Mouse (Mus musculus) left cerebral cortex, adult 2 months (tissue): ENCODE results near the gene Lgsn. TPM values are rescaled to one million over a fixed set of nuclear protein-coding genes. Genes with fewer than 3 reads are reported as not detected.

Source experiments
- DNase-seq, 2 experiments: peaks; one replicate each; pipeline ENCODE4 v3.0.0; 2021 to 2022; ENCODE audit warnings: low spot score in 2 of 2, mixed read lengths in 1 of 2; ENCODE audit errors: extremely low spot score in 1 of 2
- H3K27ac ChIP-seq: fragments of 200-600 bp; 2 replicates; pipeline ENCODE4 v1.8.1; 2022
- H3K4me3 ChIP-seq: fragments of 200-600 bp; 2 replicates; pipeline ENCODE4 v1.8.1; 2022
- CTCF ChIP-seq: fragments of 200-600 bp; IDR thresholded peaks from 2 replicates; pipeline ENCODE4 v1.8.1; 2022; ENCODE audit warnings: antibody characterized with exemption, mild to moderate bottlenecking, moderate library complexity
- intact Hi-C: fragments of 180-260 bp; cut with DNase I; formaldehyde crosslinking; loops from one replicate; pipeline ENCODE4 v1.15.1; 2025
- total RNA-seq, 2 experiments: library from RNA; stranded (reverse); gene quantifications; 2 replicates each; pipeline ENCODE4 v1.2.3; 2021

Gene Lgsn
- total RNA-seq, 2 experiments from 2014 or later, result not detected

DNA sequence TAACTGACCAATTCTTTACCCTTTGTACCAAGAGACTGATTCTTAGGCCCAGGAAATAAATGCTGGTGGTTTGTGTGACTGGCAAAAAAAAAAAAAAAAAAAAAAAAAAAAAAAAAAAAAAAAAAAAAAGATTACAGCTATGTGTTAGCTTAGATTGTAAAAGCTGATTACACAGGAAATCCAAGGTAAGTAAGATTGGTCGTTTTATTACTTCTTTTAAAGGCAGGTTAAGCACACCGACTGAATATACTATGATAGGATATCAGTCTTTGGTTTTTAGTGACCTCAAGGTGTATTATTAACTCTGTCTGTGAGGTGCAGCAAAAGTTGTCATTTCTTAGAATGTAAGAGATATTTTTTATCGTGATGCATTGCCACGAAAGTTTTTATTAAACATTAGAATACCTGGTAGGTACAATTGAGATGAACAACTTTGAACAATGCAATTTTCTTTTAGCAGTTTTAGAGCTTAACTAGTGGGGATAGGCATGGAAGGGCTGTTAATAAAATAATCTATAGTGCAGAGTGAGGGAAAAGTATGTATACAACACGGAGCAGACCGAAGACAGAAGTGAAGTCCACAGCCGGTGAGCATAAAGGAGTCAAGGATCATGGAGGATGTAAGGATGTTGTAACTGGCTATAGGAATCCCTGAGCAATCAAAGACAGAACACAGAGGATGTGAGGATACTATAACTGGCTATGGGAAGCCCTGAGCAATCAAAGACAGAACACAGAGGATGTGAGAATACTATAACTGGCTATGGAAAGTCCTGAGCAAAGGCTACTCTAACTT is 10.7 kb upstream of the Lgsn start:
- TF ChIP-seq CTCF, result no peak
- DNase-seq, result no peak
- H3K27ac ChIP-seq, result no peak overlapping the region
- intact Hi-C loops, result no loop called here
- no peak overlapping the region for H3K4me3 ChIP-seq

DNA sequence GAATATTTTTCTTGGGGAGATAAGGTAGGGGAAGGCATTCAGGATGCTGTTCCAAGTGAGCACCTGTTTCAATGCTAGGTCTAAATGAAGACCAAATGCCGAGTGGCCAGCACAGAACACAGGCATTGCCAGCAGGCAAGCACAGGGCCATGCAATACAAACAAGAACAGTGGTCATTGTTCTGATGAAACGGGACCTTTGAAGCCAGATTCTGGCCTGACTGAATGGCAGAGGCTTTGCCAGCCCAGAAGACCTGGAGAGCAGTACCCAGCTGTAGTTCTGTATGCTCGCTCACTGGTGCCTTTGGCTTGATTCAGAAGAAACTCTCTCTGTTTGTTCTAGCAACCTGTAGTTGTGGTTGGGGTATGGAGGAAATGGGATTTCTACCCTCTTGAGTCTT is 800 bp upstream of the Lgsn start:
- TF ChIP-seq CTCF, result no peak
- H3K27ac ChIP-seq, result no peak overlapping the region
- H3K4me3 ChIP-seq, result no peak overlapping the region
- DNase-seq, result no peak
- intact Hi-C loops, result no loop called here

DNA sequence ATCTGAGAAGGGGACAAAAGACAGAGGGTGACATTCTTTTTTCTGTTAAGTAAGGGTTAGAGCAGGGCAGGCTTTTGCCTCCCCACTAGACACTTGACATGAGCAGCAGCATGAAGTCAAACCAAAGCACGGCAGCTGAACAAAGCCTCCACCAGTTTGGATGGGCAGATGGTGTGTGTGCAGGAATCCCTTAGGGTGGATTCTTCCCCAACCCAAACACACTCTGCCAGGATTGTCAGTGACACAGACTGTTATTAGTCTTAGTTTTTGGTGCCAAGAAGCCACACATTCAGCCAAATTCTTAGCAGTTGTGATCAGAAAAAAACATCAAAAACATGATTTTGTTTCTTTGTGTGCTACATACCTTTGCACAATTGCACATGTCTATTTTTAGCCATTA is 2.1 kb downstream of the Lgsn start:
- intact Hi-C loops, result no loop called here
- DNase-seq, result no peak

GRCm38 (mm10) chr1:31190237-31190866 is 14.2 kb downstream of the Lgsn start:
- no peak for DNase-seq
- no peak for TF ChIP-seq CTCF
- no peak overlapping the region for H3K4me3 ChIP-seq
- no peak overlapping the region for H3K27ac ChIP-seq
- intact Hi-C loops, result no loop called here

More for the DNA sequence above, 2.1 kb downstream of the Lgsn start:
- TF ChIP-seq CTCF, result no peak
- no peak overlapping the region for H3K27ac ChIP-seq
- H3K4me3 ChIP-seq, result no peak overlapping the region

DNA sequence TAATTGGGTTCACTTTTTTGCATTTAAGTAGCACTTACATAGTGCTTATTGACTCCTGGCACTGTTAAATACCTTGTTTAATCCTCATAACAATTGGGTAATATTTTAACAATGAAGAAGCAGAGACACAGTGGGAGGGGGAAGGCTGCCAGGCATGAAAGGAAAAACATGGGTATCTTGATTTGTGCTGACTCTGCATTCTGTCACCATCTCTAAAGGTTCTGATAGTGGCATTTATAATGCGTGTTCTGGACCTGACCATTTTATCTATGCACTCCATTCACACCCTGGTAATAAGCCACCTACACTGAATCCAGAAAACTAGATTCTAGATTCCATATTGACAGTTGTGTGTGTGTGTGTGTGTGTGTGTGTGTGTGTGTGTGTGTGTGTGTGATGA is 19.4 kb downstream of the Lgsn start:
- TF ChIP-seq CTCF, result no peak
- H3K4me3 ChIP-seq, result no peak overlapping the region
- H3K27ac ChIP-seq, result no peak overlapping the region
- DNase-seq, result no peak
- intact Hi-C loops, result no loop called here

DNA sequence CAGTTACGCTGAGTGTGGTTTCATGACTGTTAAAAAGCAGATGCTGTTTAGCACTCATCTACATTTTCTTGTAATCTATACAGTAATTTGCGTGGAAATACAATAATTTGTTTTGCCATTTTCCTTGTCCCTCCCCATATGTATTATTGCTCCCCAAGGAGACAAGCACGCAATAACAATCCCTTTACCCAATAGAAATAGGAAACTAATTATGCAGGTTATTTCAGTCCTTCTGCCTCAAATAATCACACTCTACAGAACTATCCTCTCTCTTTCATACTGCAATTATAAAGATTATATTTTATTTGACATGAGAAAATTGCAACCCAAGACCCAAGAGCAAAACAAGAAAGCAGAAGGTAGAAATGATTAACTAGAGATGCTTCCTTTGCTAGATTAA is 20.8 kb downstream of the Lgsn start:
- TF ChIP-seq CTCF, result no peak

DNA sequence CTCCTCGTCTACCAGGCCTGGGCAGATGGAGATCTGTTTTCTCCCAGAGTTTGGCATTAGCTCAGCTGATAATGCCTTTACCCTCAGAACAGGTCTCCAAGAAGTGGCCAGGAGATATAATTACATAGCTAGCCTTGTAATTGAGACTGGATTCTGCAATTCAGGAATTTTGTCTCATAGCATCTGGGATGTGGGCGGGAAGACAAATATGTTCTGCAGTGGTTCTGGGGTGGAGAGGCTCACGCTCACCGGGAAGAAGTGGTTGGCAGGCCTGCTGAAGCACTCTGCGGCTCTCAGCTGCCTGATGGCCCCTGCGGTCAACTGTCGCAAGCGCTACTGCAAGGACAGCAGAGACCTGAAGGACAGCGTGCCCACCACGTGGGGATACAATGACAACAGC is 27.6 kb downstream of the Lgsn start:
- intact Hi-C loops, result no loop called here
- peak; percentile 10 to 32 for DNase-seq
- no peak for TF ChIP-seq CTCF
- Histone ChIP-seq H3K4me3 (no peak overlapping the region), H3K27ac (no peak overlapping the region)

More for the DNA sequence above, 20.8 kb downstream of the Lgsn start:
- DNase-seq, result no peak
- Histone ChIP-seq H3K4me3 (no peak overlapping the region), H3K27ac (no peak overlapping the region)
- intact Hi-C loops, result no loop called here

DNA sequence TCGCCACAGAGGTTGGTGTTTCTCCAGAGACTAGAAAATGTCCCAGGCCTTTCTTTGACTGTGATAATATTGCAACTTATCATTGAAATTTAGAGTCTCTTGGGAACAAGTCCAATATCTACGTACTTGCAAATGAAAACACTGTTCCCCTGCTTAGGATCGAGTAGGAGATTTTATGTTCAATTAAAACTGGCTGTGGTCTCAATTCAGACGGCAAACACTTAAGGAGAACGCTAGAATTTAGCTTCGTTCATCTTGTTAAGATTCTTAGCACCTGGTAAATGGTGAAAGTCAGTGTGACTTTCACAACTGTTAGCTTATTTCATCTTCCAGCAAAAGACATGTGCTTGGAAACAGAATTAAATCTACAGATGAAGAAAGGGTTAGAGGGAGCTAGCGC is 29.1 kb downstream of the Lgsn start:
- DNase-seq, result no peak
- TF ChIP-seq CTCF, result no peak
- Histone ChIP-seq H3K4me3 (no peak overlapping the region), H3K27ac (no peak overlapping the region)
- intact Hi-C loops, result no loop called here

DNA sequence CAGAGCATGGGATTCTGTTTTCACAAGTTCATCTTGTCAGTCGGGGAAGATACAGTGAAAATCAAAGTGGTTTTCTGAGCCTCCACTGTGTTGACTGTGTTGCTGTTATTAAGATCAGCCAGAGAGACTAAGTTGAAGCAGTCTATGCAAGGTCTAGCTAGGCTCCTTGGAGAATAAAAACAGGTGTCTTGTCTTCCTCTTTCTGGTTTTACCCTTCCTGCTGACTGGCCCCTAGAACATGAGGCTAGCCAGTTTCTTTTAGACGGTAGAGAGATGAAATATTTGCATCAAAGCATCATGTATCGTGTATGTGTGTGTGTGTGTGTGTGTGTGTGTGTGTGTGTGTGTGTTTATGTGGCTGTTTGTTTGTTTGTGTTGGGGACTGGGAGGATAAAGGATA is 29.6 kb downstream of the Lgsn start:
- Histone ChIP-seq H3K4me3 (no peak overlapping the region), H3K27ac (no peak overlapping the region)
- intact Hi-C loops, result no loop called here
- no peak for TF ChIP-seq CTCF
- no peak for DNase-seq

DNA sequence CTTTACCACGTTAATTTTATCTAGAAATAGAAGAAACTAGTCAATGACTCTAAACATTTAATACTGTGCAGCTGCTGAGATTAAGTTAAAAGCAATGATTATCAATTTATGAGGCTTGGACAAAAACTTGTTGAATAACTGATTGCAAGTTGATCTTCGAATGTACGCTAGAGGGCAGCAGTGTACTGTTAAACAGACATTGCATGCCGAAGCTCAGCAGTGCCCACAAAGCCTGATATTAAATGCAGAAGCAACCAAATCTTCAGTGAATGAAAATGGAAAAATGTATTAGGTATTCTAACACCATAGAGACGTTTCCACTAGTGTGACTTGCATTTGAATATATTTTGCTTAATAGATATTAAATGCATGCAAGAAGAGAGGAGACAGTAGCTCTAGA is 33.9 kb downstream of the Lgsn start:
- TF ChIP-seq CTCF, result peak; percentile 85
- peak; percentile 43 to 54 for DNase-seq
- intact Hi-C loops, result loop anchor here (1.0 kb wide), 1 partner anchor 126 kb away; no protein-coding TSS in a partner anchor
- Histone ChIP-seq H3K27ac (no peak overlapping the region), H3K4me3 (no peak overlapping the region)

- no peak overlapping the region for H3K4me3 ChIP-seq
- H3K27ac ChIP-seq, result no peak overlapping the region
- TF ChIP-seq CTCF, result no peak
- DNase-seq, result no peak
- intact Hi-C loops, result no loop called here
These were observed 38.6 kb downstream of the Lgsn start for GRCm38 (mm10) chr1:31214831-31215230.

GRCm38 (mm10) chr1:31220599-31221250 is 44.5 kb downstream of the Lgsn start:
- no peak for DNase-seq
- TF ChIP-seq CTCF, result no peak
- H3K4me3 ChIP-seq, result no peak overlapping the region
- no peak overlapping the region for H3K27ac ChIP-seq
- intact Hi-C loops, result no loop called here
